Mouse (Mus musculus) bone marrow, adult 2 months (tissue): ENCODE measurements around the gene Hexim1.

Source experiments
- CTCF ChIP-seq: fragments of 200-500 bp; IDR thresholded peaks from 2 replicates; pipeline ENCODE4 v1.5.1; 2011; ENCODE audit warnings: low read length, control low read depth; ENCODE audit not compliant: control insufficient read depth, insufficient read depth
- POLR2A ChIP-seq: fragments of 200-500 bp; IDR thresholded peaks from 2 replicates; pipeline ENCODE4 v1.6.1; 2011; ENCODE audit warnings: low read depth, mild to moderate bottlenecking, control low read depth, low read length, borderline replicate concordance; ENCODE audit not compliant: control insufficient read depth

- no peak for TF ChIP-seq POLR2A
- no peak for TF ChIP-seq CTCF
Observed at GRCm38 (mm10) chr11:103068884-103069283, 47.1 kb upstream of the Hexim1 start.
